Mouse (Mus musculus) forelimb bud, embryonic 11.5 days (tissue): ENCODE results near the gene Oas1e.
"Not testable (repeated sequence)": the region's sequence is repeated elsewhere in the genome, so short reads cannot be mapped to it uniquely, and the experiment has no call there.

ENCODE experiments used
- DNase-seq: peaks from one replicate; pipeline ENCODE4 v3.0.0-alpha.2; 2012; ENCODE audit warnings: low read depth, low spot score

The Oas1e gene

GRCm38 (mm10) chr5:120795480-120796034 lies at the start of gene Oas1e:
Oas1e (minus strand) TSS chr5:120795530.
- not testable (repeated sequence) for DNase-seq

DNA sequence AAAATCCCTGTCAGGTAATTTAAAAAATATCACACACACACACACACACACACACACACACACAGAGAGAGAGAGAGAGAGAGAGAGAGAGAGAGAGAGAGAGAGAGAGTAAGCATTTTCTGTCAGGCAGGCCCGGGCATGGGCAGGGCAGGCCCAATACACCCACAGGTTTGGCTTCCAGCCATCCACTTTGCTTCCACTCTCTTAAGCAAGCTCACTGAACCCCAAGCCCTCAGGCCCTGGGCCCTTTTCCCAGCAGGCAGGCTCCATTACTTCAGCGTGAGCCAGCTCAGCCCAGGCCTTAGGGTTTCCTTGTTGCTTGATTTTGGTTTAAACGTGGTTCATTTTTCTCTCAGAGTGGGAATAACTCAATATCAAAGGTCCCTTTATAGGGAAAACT lies 49.4 kb upstream of the Oas1e start:
- no peak for DNase-seq

DNA sequence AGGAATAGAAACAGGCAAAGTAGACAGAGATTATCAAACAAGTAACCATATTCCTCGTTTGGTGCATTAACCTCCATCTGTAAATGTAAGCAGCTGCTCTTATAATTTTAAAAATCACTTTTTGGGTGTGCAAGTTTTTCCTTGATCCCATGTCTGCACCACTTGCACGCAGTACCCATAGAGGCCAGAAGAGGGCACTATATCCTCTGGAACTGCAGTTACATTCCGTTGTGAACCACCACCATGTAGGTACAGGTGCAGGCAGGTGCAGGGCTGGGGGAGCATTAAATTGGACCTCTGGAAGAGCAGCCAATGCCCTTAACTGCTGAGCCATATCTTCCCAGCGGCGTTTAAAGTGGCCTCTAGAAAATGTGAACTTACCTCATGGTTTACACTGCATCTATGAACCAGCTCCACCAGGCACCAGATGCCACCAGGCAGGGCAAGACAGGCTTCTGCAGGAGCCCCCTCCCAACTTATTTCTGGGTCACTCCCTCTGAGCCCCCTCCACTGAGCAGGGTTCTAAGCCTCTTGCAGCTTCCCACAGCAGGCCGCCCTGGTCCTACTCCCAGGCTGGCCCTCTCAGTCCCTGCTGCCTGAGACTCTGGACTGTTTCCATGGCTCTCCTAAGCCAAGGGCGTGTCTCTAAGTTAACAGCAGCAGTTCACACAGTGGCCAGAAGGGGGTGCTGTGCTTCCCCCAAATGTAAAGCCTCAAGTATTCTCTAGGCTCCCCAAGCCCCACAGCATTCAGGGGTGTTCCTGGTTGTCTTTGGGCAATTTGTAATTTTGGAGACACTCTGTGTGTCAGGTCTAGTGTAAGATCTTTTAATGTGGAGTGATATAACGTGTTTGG lies 41.6 kb upstream of the Oas1e start:
- DNase-seq, result peak; percentile 48

DNA sequence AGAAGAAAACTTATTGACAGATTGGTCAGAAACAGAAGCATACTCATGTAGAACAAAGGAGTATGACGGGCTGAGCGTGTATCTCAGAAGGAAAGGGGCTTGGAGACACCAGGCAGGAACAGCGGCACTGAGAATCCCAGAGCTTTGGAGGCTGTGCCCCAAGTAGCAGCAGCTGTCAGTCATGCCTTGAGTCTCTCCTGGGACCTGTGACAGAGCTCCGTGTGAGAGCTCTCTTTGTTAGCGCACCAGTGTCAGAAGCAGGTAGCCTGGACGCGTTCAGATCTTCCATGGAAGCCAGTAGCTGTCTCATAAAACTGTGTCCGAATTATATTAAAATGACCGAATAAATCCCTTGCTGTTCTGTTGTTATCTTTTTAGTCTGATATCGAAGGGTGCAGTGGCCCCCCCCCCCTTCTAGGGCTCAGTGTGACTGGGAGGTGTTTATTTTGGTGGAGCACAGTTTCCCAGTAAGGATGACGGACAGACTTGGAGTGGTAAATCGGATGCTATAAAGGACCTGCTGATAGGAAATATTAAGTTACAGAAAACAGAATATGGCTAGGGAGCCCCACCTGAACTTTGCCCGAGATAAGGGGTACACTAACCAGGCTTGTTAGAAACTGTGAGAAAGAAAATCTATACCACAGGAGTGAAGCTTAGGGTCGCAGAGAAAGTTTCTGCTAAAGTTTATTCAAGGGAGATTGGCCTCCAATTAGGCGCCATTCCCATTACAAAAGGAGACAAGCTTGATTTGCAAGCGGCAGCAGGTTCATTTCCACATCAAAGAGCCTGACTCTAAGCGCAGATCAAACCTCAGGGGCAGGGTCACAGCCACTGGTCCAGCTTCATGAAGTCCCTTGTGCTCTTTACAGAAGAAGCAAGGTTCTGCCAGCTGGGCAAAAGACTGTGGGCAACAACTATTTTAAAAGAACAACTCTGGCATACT lies 38.3 kb upstream of the Oas1e start:
- DNase-seq, result no peak

- no peak for DNase-seq
Measured at GRCm38 (mm10) chr5:120831031-120831430, 35.7 kb upstream of the Oas1e start.

DNA sequence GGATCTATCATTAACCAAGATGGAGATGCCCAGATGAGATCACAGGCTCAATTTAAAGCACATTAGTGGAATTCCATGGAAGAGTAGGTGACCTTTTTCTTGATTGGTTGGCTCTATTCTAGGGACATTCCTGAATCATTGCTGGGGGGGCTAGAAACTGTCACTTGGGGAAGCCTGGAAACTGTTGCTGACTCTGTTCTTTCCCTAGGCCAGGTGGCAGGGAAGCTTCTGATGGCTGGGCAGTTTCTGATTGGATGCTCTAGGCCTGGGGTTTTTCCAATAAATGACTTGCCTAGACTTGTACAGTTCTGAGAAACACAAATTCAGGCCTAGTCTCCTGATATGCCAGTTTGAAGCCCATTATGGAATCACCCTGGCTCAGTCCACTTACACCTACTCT lies 23.7 kb upstream of the Oas1e start:
- DNase-seq, result no peak

DNA sequence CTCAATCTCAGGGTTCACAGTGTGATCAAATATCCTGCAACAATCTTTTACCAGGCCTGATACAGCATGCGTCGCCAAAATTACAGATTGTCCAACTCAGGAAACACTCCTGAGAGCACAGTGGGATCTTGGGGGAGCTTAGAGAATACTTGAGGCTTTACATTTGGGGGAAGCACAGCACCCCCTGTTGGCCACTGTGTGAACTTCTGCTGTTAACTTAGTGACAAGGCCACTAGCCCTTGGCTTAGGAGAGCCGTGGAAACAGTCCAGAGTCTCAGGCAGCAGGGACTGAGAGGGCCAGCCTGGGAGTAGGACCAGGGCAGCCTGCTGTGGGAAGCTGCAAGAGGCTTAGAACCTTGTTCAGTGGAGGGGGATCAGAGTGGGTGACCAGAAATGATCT lies 20.6 kb upstream of the Oas1e start:
- DNase-seq, result peak; percentile 14

- no peak for DNase-seq
Measured at GRCm38 (mm10) chr5:120813023-120813422, 17.7 kb upstream of the Oas1e start.

DNA sequence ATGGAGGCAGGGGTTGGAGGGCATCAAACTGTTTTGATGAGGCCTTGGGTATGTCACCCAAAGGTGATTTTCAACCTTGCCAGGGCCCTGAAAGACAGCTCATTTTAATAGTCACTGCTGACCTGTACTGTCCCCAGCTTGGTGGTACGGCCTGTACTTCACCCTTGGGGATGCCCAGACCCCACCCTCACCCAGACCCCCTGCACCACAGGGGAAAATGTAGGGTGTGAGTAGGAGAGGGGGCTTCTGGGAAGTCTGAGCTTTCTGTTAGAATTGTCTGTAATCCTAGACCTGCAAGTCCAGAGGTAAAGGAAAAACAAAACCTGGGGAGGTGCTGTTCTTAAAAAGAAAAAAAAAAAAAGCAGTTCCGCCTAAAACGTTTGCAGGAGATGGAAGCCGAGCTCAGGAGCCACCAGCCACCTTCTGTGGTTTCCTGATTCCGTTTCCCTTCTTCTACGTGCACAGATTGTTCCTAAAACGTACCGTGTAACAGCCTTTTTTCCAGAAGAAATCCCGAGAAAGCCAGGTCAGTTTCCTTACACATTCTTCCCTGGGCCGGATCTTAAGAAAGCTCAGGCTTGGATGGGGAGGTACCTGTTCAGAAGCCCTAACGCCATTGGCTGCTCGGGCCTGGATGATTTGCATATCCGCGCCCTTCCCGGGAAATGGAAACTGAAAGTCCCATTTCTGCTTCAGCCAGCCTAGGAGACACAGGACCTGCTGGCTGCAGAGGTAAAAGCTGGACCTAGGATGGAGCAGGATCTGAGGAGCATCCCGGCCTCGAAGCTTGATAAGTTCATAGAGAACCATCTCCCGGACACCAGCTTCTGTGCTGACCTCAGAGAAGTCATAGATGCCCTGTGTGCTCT lies 16.9 kb upstream of the Oas1e start, which contains the start of gene Oas1c:
Gene Oas1c (minus strand): TSS at position 564 of the 869 bp plus-strand sequence.
- peak; percentile 86 for DNase-seq

- no peak for DNase-seq
Measured at GRCm38 (mm10) chr5:120809171-120809570, 13.8 kb upstream of the Oas1e start.

GRCm38 (mm10) chr5:120806458-120806857 lies 11.1 kb upstream of the Oas1e start:
- peak; percentile 64 for DNase-seq

DNA sequence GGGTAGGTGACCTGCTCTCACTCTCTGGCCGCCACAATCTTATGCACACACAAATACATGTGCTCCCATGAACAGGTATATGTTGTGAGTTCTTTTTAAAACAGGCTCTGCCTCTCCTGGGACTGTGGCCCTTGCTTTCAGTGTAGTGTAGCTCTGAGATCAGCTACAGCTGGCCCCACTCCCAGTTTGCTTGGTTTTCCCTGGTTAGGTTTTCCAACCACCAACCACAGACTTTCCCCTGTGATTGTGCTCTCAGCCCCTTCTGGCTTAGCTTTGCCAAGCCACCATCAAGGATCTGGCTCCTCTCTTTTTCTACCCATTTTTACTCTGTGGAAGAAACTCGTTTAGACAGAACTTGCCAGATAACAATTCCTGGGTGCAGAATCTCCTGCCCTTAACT lies 8.3 kb upstream of the Oas1e start:
- no peak for DNase-seq

GRCm38 (mm10) chr5:120798943-120799342 lies 3.6 kb upstream of the Oas1e start:
- DNase-seq, result not testable (repeated sequence)

DNA sequence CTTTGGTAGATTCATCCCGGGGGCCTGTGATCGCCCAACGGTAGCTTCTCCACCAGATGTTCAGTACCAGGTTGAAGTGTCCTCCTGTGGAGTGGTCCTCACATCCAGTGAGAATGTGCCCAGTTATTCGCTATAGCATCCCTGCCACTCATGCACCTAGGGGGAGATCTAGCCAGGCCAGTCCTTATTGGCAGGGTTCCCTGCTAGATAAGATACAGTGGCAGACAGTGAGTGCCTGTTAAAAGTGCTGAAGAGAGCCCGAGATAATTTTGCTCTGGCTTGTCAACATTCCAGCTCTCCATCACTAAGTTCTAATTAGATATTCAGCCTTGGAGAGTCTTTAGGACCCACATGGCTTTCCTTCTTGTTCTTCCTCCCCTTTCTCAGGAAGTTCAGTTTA lies 2.8 kb upstream of the Oas1e start:
- DNase-seq, result not testable (repeated sequence)

DNA sequence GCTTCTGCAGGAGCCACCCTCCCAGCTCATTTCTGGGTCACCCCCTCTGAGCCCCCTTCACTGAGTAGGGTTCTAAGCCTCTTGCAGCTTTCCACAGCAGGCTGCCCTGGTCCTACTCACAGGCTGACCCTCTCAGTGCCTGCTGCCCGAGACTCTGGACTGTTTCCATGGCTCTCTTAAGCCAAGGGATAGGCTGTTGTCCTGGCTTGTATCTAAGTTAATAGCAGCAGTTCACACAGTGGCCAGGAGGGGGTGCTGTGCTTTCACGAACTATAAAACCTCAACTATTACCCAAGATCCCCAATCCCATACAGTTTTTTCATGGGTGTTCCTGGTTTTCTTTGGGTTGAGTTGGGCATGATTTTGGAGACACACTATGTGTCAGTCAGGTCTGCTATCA lies 2.3 kb downstream of the Oas1e start:
- DNase-seq, result peak; percentile 35

- DNase-seq, result no peak
Measured at GRCm38 (mm10) chr5:120787042-120787441, 8.3 kb downstream of the Oas1e start.

- DNase-seq, result no peak
Measured at GRCm38 (mm10) chr5:120782446-120782845, 12.9 kb downstream of the Oas1e start.

DNA sequence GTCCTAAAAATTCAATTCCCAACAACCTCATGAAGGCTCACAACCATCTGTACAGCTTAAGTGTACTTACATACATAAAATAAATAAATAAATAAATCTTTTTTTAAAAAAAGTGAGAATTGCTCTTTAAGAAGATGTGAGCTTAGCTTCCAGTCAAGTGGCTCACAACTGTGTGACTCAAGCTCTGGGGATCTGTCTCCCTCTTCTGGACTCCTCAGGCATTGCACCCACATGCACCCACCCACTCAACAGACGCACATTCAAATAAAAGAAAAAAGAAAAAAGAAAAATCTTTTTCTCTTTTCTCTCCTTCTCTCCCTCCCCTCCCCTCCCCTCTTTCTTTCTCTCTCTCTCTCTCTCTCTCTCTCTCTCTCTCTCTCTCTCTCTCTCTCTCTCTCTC lies 13.7 kb downstream of the Oas1e start:
- no peak for DNase-seq

DNA sequence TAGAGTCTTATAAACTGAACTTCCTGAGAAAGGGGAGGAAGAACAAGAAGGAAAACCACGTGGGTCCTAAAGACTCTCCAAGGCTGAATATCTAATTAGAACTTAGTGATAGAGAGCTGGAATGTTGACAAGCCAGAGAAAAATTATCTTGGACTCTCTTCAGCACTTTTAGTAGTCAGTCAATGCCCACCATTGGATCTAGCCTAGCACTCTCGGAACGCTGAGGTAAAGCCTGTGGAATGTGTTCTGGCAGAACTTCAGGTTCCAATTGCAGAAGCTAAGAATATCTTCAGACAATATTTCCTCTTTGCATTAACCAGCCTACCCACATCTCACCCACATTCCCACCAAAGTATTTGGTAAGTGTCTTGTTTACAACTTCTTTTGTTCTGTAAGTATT lies 15.4 kb downstream of the Oas1e start:
- no peak for DNase-seq

DNA sequence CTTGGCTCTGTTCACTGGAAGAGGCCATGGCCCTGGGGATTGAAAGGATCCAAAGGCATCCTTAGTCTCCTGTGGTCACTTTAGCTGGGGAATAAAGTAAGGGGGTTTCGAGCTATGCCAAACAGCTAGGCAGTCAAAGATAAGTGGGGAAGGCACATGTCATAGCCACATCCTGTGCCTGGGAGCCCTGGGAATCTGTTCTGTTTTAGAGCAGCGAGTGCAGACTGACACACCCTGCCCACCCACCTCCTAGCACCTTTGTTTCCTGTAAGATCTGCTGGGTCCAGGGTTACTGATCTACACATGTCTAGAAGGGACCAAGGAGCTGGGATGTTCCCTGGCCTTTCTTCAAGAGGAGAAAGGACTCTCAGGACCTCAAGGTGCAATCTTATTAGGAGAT lies 16.4 kb downstream of the Oas1e start:
- no peak for DNase-seq

GRCm38 (mm10) chr5:120777478-120777877 lies 17.9 kb downstream of the Oas1e start, which contains the start of gene Oas3:
Oas3 (minus strand) TSS chr5:120777661.
- no peak for DNase-seq
